Mouse (Mus musculus): ENCODE measurements around the gene Fip1l1.

Fip1l1 gene

DNA sequence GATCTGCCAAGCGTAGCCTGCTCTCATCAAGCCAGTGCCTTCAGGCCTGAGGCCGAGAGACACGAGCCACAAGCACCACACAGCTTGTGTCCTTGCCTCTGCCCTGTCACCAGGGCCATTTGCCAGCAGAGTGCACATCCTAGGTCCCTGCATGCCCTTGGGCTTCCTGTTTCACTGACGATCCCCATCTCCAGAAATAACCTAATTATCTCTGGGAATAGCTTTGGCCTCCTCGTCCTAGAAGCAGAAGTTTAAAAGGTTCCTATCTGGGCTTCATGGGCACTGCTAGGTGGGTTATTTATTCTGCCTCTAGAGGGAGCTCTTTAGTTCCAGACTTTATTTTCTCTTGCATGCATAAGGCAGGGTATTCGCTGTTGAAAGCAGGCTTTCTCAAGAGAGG lies 105.8 kb downstream of the Fip1l1 start:
- POLR2A ChIA-PET: interaction anchor here in 2 of 4 experiments (0.9 to 1.2 kb wide), 2 partner anchors 155 to 515 kb away, joined by 3 to 5 read pairs; no protein-coding TSS in a partner anchor
- CTCF ChIA-PET: interaction anchor here (0.5 to 1.9 kb wide), 36 partner anchors 8 to 799 kb away, joined by 3 to 11 read pairs (median 3); partner anchors contain the start of gene Fip1l1 (in 1 of the 4)

DNA sequence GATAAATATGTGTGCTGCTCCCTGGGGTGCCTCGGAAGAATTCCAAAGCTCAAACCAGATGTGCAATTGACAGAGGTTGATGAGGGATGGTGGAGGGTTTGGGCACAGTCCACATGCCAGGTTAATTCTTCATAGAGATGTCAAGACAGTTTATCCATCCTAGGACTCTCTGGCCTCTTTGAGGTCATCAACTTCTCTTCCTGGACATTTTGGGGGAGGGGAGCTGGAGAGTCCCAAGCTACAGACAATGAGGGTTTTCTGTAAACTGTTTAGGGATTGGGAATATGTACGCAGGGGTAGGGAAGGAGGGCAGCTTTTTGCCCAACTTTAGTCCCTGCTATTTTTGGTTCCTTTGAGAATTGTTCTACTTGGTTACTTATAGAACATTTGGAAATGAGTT lies 107.0 kb downstream of the Fip1l1 start:
- ChIA-PET POLR2A (no interaction called here), CTCF (interaction anchor here in 3 of 4 experiments (1.5 to 1.9 kb wide), 3 partner anchors 152 to 508 kb away, joined by 3 to 7 read pairs (median 4); no protein-coding TSS in a partner anchor)

DNA sequence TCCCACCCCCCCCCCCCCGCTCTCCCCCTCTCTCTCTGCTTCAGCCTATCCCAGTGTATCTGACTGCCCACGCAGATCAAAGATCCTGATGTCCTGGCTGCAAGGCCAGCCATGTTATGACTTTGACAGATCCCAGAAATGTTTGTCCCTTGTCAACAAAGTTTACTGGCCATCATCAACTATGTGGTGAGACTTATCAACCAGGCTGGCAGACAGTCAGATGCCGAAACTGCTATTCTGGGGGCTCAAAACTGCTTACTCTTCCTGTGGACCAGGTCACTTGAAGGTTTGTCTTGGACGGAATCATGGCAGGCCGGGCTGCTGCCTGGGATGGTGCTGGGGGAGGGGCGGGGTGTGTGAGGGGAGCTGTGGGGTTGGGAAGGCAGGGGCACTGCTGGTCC lies 112.3 kb downstream of the Fip1l1 start:
- POLR2A ChIA-PET: no interaction called here
- CTCF ChIA-PET: no interaction called here

DNA sequence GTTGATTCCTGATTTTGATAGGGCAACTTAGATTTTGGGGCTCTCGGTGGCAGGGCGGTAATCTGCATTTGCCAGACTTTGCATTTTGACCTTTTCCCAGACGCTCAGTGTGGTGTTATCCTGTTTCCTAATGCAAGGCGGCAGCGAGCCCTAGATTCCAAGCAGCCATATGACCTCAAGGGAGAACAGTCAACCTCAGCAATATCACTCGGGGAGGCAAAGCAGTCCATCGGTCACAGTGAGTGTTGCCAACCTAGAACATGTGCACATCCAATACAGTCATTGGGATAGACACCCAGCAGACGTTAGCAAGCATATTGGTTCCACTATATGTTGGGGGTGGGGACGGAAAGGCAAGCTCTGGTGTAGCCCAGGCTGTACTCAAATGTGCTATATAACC lies 113.0 kb downstream of the Fip1l1 start:
- ChIA-PET CTCF (interaction anchor here in 1 of 4 experiments (0.6 kb wide), 1 partner anchor 154 kb away, joined by 3 read pairs; no protein-coding TSS in a partner anchor), POLR2A (no interaction called here)

Data from embryonic stem cell, embryonic (primary cell).